ENCODE assay signal across 7 mouse cellular contexts in genomic region chr8:119837553-119838071, GRCm38 (mm10). TPM values are rescaled to one million over a fixed set of nuclear protein-coding genes. Genes with fewer than 3 reads are reported as not detected.
DNase-seq lines count a peak whose midpoint lies in the region; ATAC-seq and TF ChIP-seq lines count a peak whose summit lies in the region.

No protein-coding gene starts in this region.

- 38% methylated on average over 10 of the region's 10 CpGs for WGBS in embryonic facial prominence, embryonic 14.5 days
- 27% methylated on average over 10 of the region's 10 CpGs for WGBS in hindbrain, postnatal 0 days

- H3K36me3 ChIP-seq in embryonic facial prominence, embryonic 14.5 days (ENCODE audit: control insufficient read depth, insufficient read depth, low read length) = no peaks in the 10 kb centered on the region
- H3K36me3 ChIP-seq in hindbrain, postnatal 0 days (ENCODE audit: insufficient read depth, low read length) = no peaks in the 10 kb centered on the region

- H3K4me3 ChIP-seq in embryonic facial prominence, embryonic 14.5 days (ENCODE audit: low read depth, low read length) = peak overlapping the region; percentile 78
- H3K4me3 ChIP-seq in hindbrain, postnatal 0 days (ENCODE audit: low read length) = peak overlapping the region; percentile 81

- H3K9ac ChIP-seq in embryonic facial prominence, embryonic 14.5 days (ENCODE audit: low read depth, low read length) = peak overlapping the region; percentile 5
- peak overlapping the region; percentile 41; the same call in 1 of the 2 replicates for H3K9ac ChIP-seq in hindbrain, postnatal 0 days (replicated peaks; ENCODE audit: low read length)

- peak overlapping the region; percentile 97 for H3K4me2 ChIP-seq in embryonic facial prominence, embryonic 14.5 days (ENCODE audit: low read depth, low read length)
- H3K4me2 ChIP-seq in hindbrain, postnatal 0 days (ENCODE audit: low read depth, low read length) = peak overlapping the region; percentile 87

- no peak overlapping the region for H3K27ac ChIP-seq in embryonic facial prominence, embryonic 14.5 days (replicated peaks; ENCODE audit: low read depth, low read length)
- H3K27ac ChIP-seq in hindbrain, postnatal 0 days = peak overlapping the region; percentile 64; the same call in 1 of the 2 replicates

- H3K9me3 ChIP-seq in embryonic facial prominence, embryonic 14.5 days (ENCODE audit: control insufficient read depth, low read length) = no peaks in the 10 kb centered on the region
- no peaks in the 10 kb centered on the region for H3K9me3 ChIP-seq in hindbrain, postnatal 0 days (ENCODE audit: low read length)

- 0 out of 2 replicates have a peak, but pooled peaks have one; percentile 24 for TF ChIP-seq CTCF in hindbrain, postnatal 0 days (IDR thresholded peaks at IDR 0.05; ENCODE audit: low read depth)

- peaks cover 30% of the 10 kb centered on the region for H3K4me1 ChIP-seq in embryonic facial prominence, embryonic 14.5 days (ENCODE audit: control insufficient read depth, insufficient read depth, low read length)
- H3K4me1 ChIP-seq in hindbrain, postnatal 0 days (ENCODE audit: insufficient read depth, low read length) = peaks cover 41% of the 10 kb centered on the region

- no peak for ATAC-seq in embryonic facial prominence, embryonic 14.5 days (ENCODE audit: low read depth)
- ATAC-seq in hindbrain, postnatal 0 days = no peak
- peak; percentile 26 for ATAC-seq in megakaryocyte progenitor cell, adult 5-6 weeks (replicated peaks; ENCODE audit: poor library complexity)
- ATAC-seq in monocyte, adult 5-6 weeks (replicated peaks; ENCODE audit: insufficient number of reproducible peaks, low FRiP score, low TSS enrichment, poor library complexity, severe bottlenecking) = no peak

- peak; percentile 62 for DNase-seq in retina, postnatal 1 day
- no peak for DNase-seq in retina, embryonic 14.5 days (ENCODE audit: low spot score)
- no peak for DNase-seq in embryonic facial prominence, embryonic 14.5 days (ENCODE audit: low spot score)
- peak; percentile 40 for DNase-seq in hindbrain, postnatal 0 days (ENCODE audit: low spot score)
- DNase-seq in frontal cortex, postnatal 10 days (ENCODE audit: low spot score in 2 of 2) = no peak

- H3K27me3 ChIP-seq in embryonic facial prominence, embryonic 14.5 days (replicated peaks; ENCODE audit: control insufficient read depth, insufficient read depth, low read length) = no peaks in the 10 kb centered on the region
- H3K27me3 ChIP-seq in hindbrain, postnatal 0 days (ENCODE audit: insufficient read depth, low read length) = no peaks in the 10 kb centered on the region

RNA-seq across cellular contexts. Expression of gene Cotl1, which starts 2.7 kb away (rescaled TPM):
- 255 and 299 TPM in 2 replicates for polyA plus RNA-seq in embryonic facial prominence, embryonic 14.5 days (2014; fragmentation: Nextera tagmentation; extraction: Ambion mirVana)
- 263 and 269 TPM in 2 replicates for total RNA-seq in hindbrain, postnatal 0 days (2014; rRNA removed)
- polyA plus RNA-seq in hindbrain, postnatal 0 days (2015; fragmentation: Nextera tagmentation; extraction: Ambion mirVana) = 85.4 and 87.8 TPM in 2 replicates
- total RNA-seq in megakaryocyte progenitor cell, adult 5-6 weeks (2015) = 88.7 and 123 TPM in 2 replicates
- 101 and 127 TPM in 2 replicates for total RNA-seq in megakaryocyte progenitor cell, adult 5-6 weeks (2017)
- 289 to 324 TPM (median 310 TPM) in 3 replicates for total RNA-seq in monocyte, adult 5-6 weeks (2017)

RNA-seq across cellular contexts. Expression of gene Klhl36, which starts 24.5 kb away (rescaled TPM):
- polyA plus RNA-seq in embryonic facial prominence, embryonic 14.5 days (2014; fragmentation: Nextera tagmentation; extraction: Ambion mirVana) = 8.6 and 10.1 TPM in 2 replicates
- total RNA-seq in hindbrain, postnatal 0 days (2014; rRNA removed) = 36.6 and 37.3 TPM in 2 replicates
- 20.6 and 22.0 TPM in 2 replicates for polyA plus RNA-seq in hindbrain, postnatal 0 days (2015; fragmentation: Nextera tagmentation; extraction: Ambion mirVana)
- 1.2 and 2.2 TPM in 2 replicates for total RNA-seq in megakaryocyte progenitor cell, adult 5-6 weeks (2015)
- 3.3 and 8.0 TPM in 2 replicates for total RNA-seq in megakaryocyte progenitor cell, adult 5-6 weeks (2017)
- 8.5 to 16.5 TPM (median 14.2 TPM) in 3 replicates for total RNA-seq in monocyte, adult 5-6 weeks (2017)

RNA-seq across cellular contexts. Expression of gene Tldc1, which starts 59.4 kb away (rescaled TPM):
- 5.4 and 5.5 TPM in 2 replicates for polyA plus RNA-seq in embryonic facial prominence, embryonic 14.5 days (2014; fragmentation: Nextera tagmentation; extraction: Ambion mirVana)
- total RNA-seq in hindbrain, postnatal 0 days (2014; rRNA removed) = 20.2 and 21.2 TPM in 2 replicates
- 7.4 and 8.4 TPM in 2 replicates for polyA plus RNA-seq in hindbrain, postnatal 0 days (2015; fragmentation: Nextera tagmentation; extraction: Ambion mirVana)
- 2.6 TPM in 2 replicates for total RNA-seq in megakaryocyte progenitor cell, adult 5-6 weeks (2015)
- total RNA-seq in megakaryocyte progenitor cell, adult 5-6 weeks (2017) = 3.8 and 4.2 TPM in 2 replicates
- total RNA-seq in monocyte, adult 5-6 weeks (2017) = 2.2 to 8.0 TPM (median 3.8 TPM) in 3 replicates

Comparison
In these comparisons a context has a peak if more than half of its experiments do, and no peak if none do; other contexts are left out.
1. DNase-seq: peak in retina, postnatal 1 day (single experiment) and hindbrain, postnatal 0 days (single experiment); none in retina, embryonic 14.5 days (single experiment), embryonic facial prominence, embryonic 14.5 days (single experiment) and frontal cortex, postnatal 10 days (0 of 2).